Mouse (Mus musculus): Measurements from ENCODE around the gene Rnpepl1.

DNA sequence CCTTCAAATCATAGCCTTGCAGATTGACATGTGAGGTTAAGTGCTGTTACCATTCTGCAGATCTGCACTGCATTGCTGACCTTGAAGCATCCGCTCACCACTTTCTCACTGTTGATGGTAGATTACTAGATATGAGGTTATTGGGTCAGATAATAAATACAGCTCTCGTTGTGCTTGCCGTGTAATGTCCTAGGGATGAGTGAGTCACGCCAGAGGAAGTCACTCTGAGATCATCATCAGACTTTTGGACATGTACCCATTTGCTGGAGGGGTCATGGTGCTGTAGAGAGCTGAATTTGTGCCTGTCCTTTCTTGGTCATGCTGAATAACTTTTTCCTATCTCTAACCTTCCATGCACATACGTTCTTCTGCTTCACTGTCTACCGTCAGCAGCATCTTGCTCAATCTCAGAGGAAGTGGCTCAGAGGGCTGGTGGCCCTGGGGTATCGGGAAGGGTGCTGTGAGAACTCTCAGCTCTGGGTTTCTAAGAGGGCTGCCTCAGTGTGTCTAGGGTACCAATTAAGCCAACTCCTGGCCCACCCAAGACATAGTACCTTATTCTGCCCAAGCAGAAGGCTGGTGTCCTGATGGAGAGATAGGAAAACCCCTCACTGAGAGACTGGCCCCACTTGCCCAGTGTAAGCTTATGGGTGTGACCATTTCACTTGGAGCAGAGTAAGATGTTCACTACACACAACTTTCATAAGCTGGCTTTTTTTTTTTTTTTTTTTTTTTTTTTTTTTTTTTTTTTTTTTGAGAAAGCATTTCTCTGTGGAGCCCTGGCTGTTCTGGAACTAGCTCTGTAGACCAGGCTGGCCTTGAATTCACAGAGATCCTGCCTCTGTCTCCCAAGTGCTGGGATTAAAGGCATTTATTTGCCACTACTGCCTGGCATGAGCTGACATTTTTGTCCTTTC, 61.6 kb downstream of the Rnpepl1 start:
- TF ChIP-seq POLR2A (IDR thresholded peaks at IDR 0.05; ENCODE audit: low read depth, low read length) (no peak), CTCF (IDR thresholded peaks at IDR 0.05; ENCODE audit: borderline replicate concordance, insufficient read depth, low read length) (no peak)
